Mouse (Mus musculus) CH12.LX (cell line): ENCODE data around the gene Kdm7a.

ENCODE experiments used
- CTCF ChIP-seq, 2 experiments: IDR thresholded peaks in 1 of 2; conservative IDR thresholded peaks in 1 of 2; 2 replicates each; pipeline ENCODE4 v1.5.1; 2011 to 2012; ENCODE audit warnings: low read depth in 2 of 2, low read length in 2 of 2, improper control_type of control experiment in 1 of 2, inconsistent platforms in 1 of 2, mild to moderate bottlenecking in 1 of 2, moderate library complexity in 1 of 2
- E2F4 ChIP-seq: IDR thresholded peaks from 2 replicates; pipeline ENCODE4 v1.6.1; 2011; ENCODE audit warnings: low read depth, low read length, improper control_type of control experiment; ENCODE audit not compliant: insufficient replicate concordance
- EP300 ChIP-seq: IDR thresholded peaks from 2 replicates; pipeline ENCODE4 v1.6.1; 2011; ENCODE audit warnings: low read length, improper control_type of control experiment
- GABPA ChIP-seq: IDR thresholded peaks from 2 replicates; pipeline ENCODE4 v1.6.1; 2012; ENCODE audit warnings: low read depth, low read length, improper control_type of control experiment, inconsistent platforms; ENCODE audit not compliant: insufficient replicate concordance
- JUND ChIP-seq: conservative IDR thresholded peaks from 2 replicates; pipeline ENCODE4 v1.6.1; 2011; ENCODE audit warnings: low read depth, low read length, improper control_type of control experiment
- KAT2A ChIP-seq: IDR thresholded peaks from 2 replicates; pipeline ENCODE4 v1.6.1; 2012; ENCODE audit warnings: low read length, improper control_type of control experiment, inconsistent platforms; ENCODE audit not compliant: insufficient replicate concordance
- MAX ChIP-seq: IDR thresholded peaks from 2 replicates; pipeline ENCODE4 v1.6.1; 2011; ENCODE audit warnings: low read length, improper control_type of control experiment
- MYC ChIP-seq: IDR thresholded peaks from 2 replicates; pipeline ENCODE4 v1.6.1; 2011; ENCODE audit warnings: low read depth, mild to moderate bottlenecking, improper control_type of control experiment, low read length
- POLR2AphosphoS2 ChIP-seq: IDR thresholded peaks from 2 replicates; pipeline ENCODE4 v1.6.1; 2011; ENCODE audit warnings: low read depth, low read length, improper control_type of control experiment
- RCOR1 ChIP-seq: conservative IDR thresholded peaks from 2 replicates; pipeline ENCODE4 v1.6.1; 2012; ENCODE audit warnings: low read depth, mild to moderate bottlenecking, inconsistent platforms, low read length, improper control_type of control experiment
- TBP ChIP-seq: conservative IDR thresholded peaks from 2 replicates; pipeline ENCODE4 v1.6.1; 2011; ENCODE audit warnings: low read depth, low read length, improper control_type of control experiment
- USF1 ChIP-seq: IDR thresholded peaks from 2 replicates; pipeline ENCODE4 v1.6.1; 2014; ENCODE audit warnings: low read depth, mild to moderate bottlenecking, inconsistent platforms, low read length, improper control_type of control experiment

DNA sequence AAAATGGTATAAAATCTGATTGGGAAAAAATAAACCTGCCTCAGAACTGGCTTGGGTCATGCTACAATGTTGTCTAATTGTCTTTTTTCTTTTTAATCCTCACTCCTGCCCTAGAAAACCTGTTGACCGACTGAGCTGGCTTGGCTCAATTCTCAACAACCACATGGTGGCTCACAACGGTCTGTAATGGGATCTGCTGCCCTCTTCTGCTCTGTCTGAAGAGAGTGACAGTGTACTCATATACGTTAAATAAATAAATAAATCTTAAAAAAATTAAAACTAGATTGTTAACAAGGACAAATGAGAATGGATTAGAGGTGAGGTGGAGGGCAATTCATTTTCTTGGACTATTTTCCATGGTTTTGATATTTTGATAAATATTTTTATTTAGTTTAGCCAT lies 85.9 kb downstream of the Kdm7a start:
- TF ChIP-seq MYC: no peak
- TF ChIP-seq CTCF (conservative IDR thresholded peaks at IDR 0.05 in 1 of 2, IDR thresholded peaks at IDR 0.05 in 1 of 2; ENCODE audit: low read depth in 2 of 2, low read length in 2 of 2): 0 out of 4 replicates have a peak, but pooled peaks of 1 of the 2 experiments have one; percentile 14
- no peak for TF ChIP-seq EP300
- TF ChIP-seq POLR2AphosphoS2: no peak
- TF ChIP-seq RCOR1: no peak
- TF ChIP-seq MAX: no peak
- no peak for TF ChIP-seq JUND
- no peak for TF ChIP-seq USF1
- TF ChIP-seq GABPA: no peak
- TF ChIP-seq E2F4: no peak
- no peak for TF ChIP-seq KAT2A
- no peak for TF ChIP-seq TBP
